Mouse (Mus musculus): ENCODE data around the gene Gm20388. TPM values are rescaled to one million over a fixed set of nuclear protein-coding genes. Genes with fewer than 3 reads are reported as not detected.
A peak's percentile ranks its signal among the peaks of the same experiment; 100 is the strongest.

Gm20388 gene
- polyA plus RNA-seq, 1 experiment from 2014 or later = not detected

GRCm38 (mm10) chr8:120544155-120544554 is 633.5 kb downstream of the Gm20388 start:
- H3K4me3 ChIP-seq (replicated peaks; ENCODE audit: low read length) = no peak overlapping the region
- H3K9ac ChIP-seq = no peak overlapping the region
- no peak overlapping the region for H3K4me2 ChIP-seq (replicated peaks)
- H3K27me3 ChIP-seq (ENCODE audit: control insufficient read depth, insufficient read depth, low read length) = no peaks in the 10 kb centered on the region
- no peak overlapping the region for H3K27ac ChIP-seq
- DNase-seq (ENCODE audit: low spot score) = no peak
- no peaks in the 10 kb centered on the region for H3K36me3 ChIP-seq (replicated peaks; ENCODE audit: control insufficient read depth, insufficient read depth)
- ATAC-seq (ENCODE audit: low FRiP score) = no peak
- H3K9me3 ChIP-seq (ENCODE audit: control insufficient read depth, low read length) = no peaks in the 10 kb centered on the region
- WGBS = 89% methylated on average over 5 of the region's 5 CpGs
- peaks cover 69% of the 10 kb centered on the region for H3K4me1 ChIP-seq (replicated peaks; ENCODE audit: control insufficient read depth, insufficient read depth, low read length)

- Histone ChIP-seq H3K36me3 (replicated peaks; ENCODE audit: control insufficient read depth, insufficient read depth) (no peaks in the 10 kb centered on the region), H3K27me3 (ENCODE audit: control insufficient read depth, insufficient read depth, low read length) (no peaks in the 10 kb centered on the region), H3K27ac (peak overlapping the region; percentile 89; the same call in 1 of the 2 replicates), H3K4me2 (replicated peaks) (peak overlapping the region; percentile 19; the same call in 1 of the 2 replicates), H3K4me3 (replicated peaks; ENCODE audit: low read length) (no peak overlapping the region), H3K9ac (peak overlapping the region; percentile 46; the same call in 1 of the 2 replicates), H3K9me3 (ENCODE audit: control insufficient read depth, low read length) (no peaks in the 10 kb centered on the region), H3K4me1 (replicated peaks; ENCODE audit: control insufficient read depth, insufficient read depth, low read length) (peaks cover 81% of the 10 kb centered on the region)
- DNase-seq (ENCODE audit: low spot score) = no peak
- no peak for ATAC-seq (ENCODE audit: low FRiP score)
- WGBS = 69% methylated on average over 9 of the region's 9 CpGs
Observed at GRCm38 (mm10) chr8:120547562-120547961, 636.9 kb downstream of the Gm20388 start.

GRCm38 (mm10) chr8:120548313-120548761 is 637.7 kb downstream of the Gm20388 start:
- H3K27ac ChIP-seq = peak overlapping the region; percentile 89
- WGBS = 26% methylated on average over 16 of the region's 16 CpGs
- peak overlapping the region; percentile 46 for H3K9ac ChIP-seq
- no peaks in the 10 kb centered on the region for H3K36me3 ChIP-seq (replicated peaks; ENCODE audit: control insufficient read depth, insufficient read depth)
- DNase-seq (ENCODE audit: low spot score) = no peak
- peaks cover 75% of the 10 kb centered on the region for H3K4me1 ChIP-seq (replicated peaks; ENCODE audit: control insufficient read depth, insufficient read depth, low read length)
- no peak for ATAC-seq (ENCODE audit: low FRiP score)
- no peak overlapping the region for H3K4me3 ChIP-seq (replicated peaks; ENCODE audit: low read length)
- no peaks in the 10 kb centered on the region for H3K27me3 ChIP-seq (ENCODE audit: control insufficient read depth, insufficient read depth, low read length)
- H3K9me3 ChIP-seq (ENCODE audit: control insufficient read depth, low read length) = no peaks in the 10 kb centered on the region
- peak overlapping the region; percentile 19; the same call in 1 of the 2 replicates for H3K4me2 ChIP-seq (replicated peaks)

GRCm38 (mm10) chr8:120549321-120549921 is 638.8 kb downstream of the Gm20388 start:
- Histone ChIP-seq H3K9me3 (ENCODE audit: control insufficient read depth, low read length) (no peaks in the 10 kb centered on the region), H3K27me3 (ENCODE audit: control insufficient read depth, insufficient read depth, low read length) (no peaks in the 10 kb centered on the region), H3K36me3 (replicated peaks; ENCODE audit: control insufficient read depth, insufficient read depth) (no peaks in the 10 kb centered on the region; the same call in 1 of the 2 replicates), H3K27ac (peak overlapping the region; percentile 89), H3K4me2 (replicated peaks) (peak overlapping the region; percentile 46), H3K4me3 (replicated peaks; ENCODE audit: low read length) (peak overlapping the region; percentile 7; the same call in 1 of the 2 replicates), H3K4me1 (replicated peaks; ENCODE audit: control insufficient read depth, insufficient read depth, low read length) (peaks cover 69% of the 10 kb centered on the region), H3K9ac (peak overlapping the region; percentile 59)
- ATAC-seq (ENCODE audit: low FRiP score) (peak; percentile 12), DNase-seq (ENCODE audit: low spot score) (no peak)
- 6% methylated on average over 25 of the region's 25 CpGs for WGBS

GRCm38 (mm10) chr8:120549922-120550321 is 639.3 kb downstream of the Gm20388 start:
- WGBS = 10% methylated on average over 11 of the region's 11 CpGs
- no peak for DNase-seq (ENCODE audit: low spot score)
- Histone ChIP-seq H3K4me3 (replicated peaks; ENCODE audit: low read length) (peak overlapping the region; percentile 7; the same call in 1 of the 2 replicates), H3K36me3 (replicated peaks; ENCODE audit: control insufficient read depth, insufficient read depth) (no peaks in the 10 kb centered on the region; the same call in 1 of the 2 replicates), H3K9ac (peak overlapping the region; percentile 59), H3K4me2 (replicated peaks) (peak overlapping the region; percentile 46), H3K4me1 (replicated peaks; ENCODE audit: control insufficient read depth, insufficient read depth, low read length) (peaks cover 74% of the 10 kb centered on the region), H3K27me3 (ENCODE audit: control insufficient read depth, insufficient read depth, low read length) (no peaks in the 10 kb centered on the region), H3K27ac (peak overlapping the region; percentile 89), H3K9me3 (ENCODE audit: control insufficient read depth, low read length) (no peaks in the 10 kb centered on the region)
- peak; percentile 41 for ATAC-seq (ENCODE audit: low FRiP score)

- Histone ChIP-seq H3K9ac (peak overlapping the region; percentile 59), H3K9me3 (ENCODE audit: control insufficient read depth, low read length) (no peaks in the 10 kb centered on the region), H3K4me1 (replicated peaks; ENCODE audit: control insufficient read depth, insufficient read depth, low read length) (peaks cover 73% of the 10 kb centered on the region), H3K27ac (peak overlapping the region; percentile 89), H3K27me3 (ENCODE audit: control insufficient read depth, insufficient read depth, low read length) (no peaks in the 10 kb centered on the region), H3K36me3 (replicated peaks; ENCODE audit: control insufficient read depth, insufficient read depth) (no peaks in the 10 kb centered on the region; the same call in 1 of the 2 replicates), H3K4me3 (replicated peaks; ENCODE audit: low read length) (no peak overlapping the region), H3K4me2 (replicated peaks) (peak overlapping the region; percentile 46)
- 13% methylated on average over 12 of the region's 12 CpGs for WGBS
- DNase-seq (ENCODE audit: low spot score) = no peak
- ATAC-seq (ENCODE audit: low FRiP score) = no peak
Observed at GRCm38 (mm10) chr8:120550430-120550829, 639.8 kb downstream of the Gm20388 start.

- 0 out of 2 replicates have a peak overlapping the region, but pooled peaks have one; percentile 20 for H3K9ac ChIP-seq
- 51% methylated on average over 11 of the region's 11 CpGs for WGBS
- DNase-seq (ENCODE audit: low spot score) = no peak
Observed at GRCm38 (mm10) chr8:120550937-120551676, 640.5 kb downstream of the Gm20388 start.

GRCm38 (mm10) chr8:120551677-120551980 is 641.0 kb downstream of the Gm20388 start:
- Histone ChIP-seq H3K27me3 (ENCODE audit: control insufficient read depth, insufficient read depth, low read length) (no peaks in the 10 kb centered on the region), H3K4me2 (replicated peaks) (no peak overlapping the region), H3K27ac (peak overlapping the region; percentile 89), H3K9ac (no peak overlapping the region), H3K36me3 (replicated peaks; ENCODE audit: control insufficient read depth, insufficient read depth) (no peaks in the 10 kb centered on the region; the same call in 1 of the 2 replicates), H3K9me3 (ENCODE audit: control insufficient read depth, low read length) (no peaks in the 10 kb centered on the region), H3K4me3 (replicated peaks; ENCODE audit: low read length) (no peak overlapping the region), H3K4me1 (replicated peaks; ENCODE audit: control insufficient read depth, insufficient read depth, low read length) (peaks cover 80% of the 10 kb centered on the region)
- WGBS = 86% methylated on average over 3 of the region's 3 CpGs
- DNase-seq (ENCODE audit: low spot score) (no peak), ATAC-seq (ENCODE audit: low FRiP score) (no peak)

More at GRCm38 (mm10) chr8:120550937-120551676, 640.5 kb downstream of the Gm20388 start:
- Histone ChIP-seq H3K4me2 (replicated peaks) (peak overlapping the region; percentile 46; the same call in 1 of the 2 replicates), H3K9me3 (ENCODE audit: control insufficient read depth, low read length) (no peaks in the 10 kb centered on the region), H3K27me3 (ENCODE audit: control insufficient read depth, insufficient read depth, low read length) (no peaks in the 10 kb centered on the region), H3K27ac (peak overlapping the region; percentile 89), H3K4me1 (replicated peaks; ENCODE audit: control insufficient read depth, insufficient read depth, low read length) (peaks cover 76% of the 10 kb centered on the region), H3K4me3 (replicated peaks; ENCODE audit: low read length) (no peak overlapping the region), H3K36me3 (replicated peaks; ENCODE audit: control insufficient read depth, insufficient read depth) (no peaks in the 10 kb centered on the region; the same call in 1 of the 2 replicates)
- ATAC-seq (ENCODE audit: low FRiP score) = 0 out of 2 replicates have a peak, but pooled peaks have one; percentile 15

- ATAC-seq (ENCODE audit: low FRiP score) (no peak), DNase-seq (ENCODE audit: low spot score) (no peak)
- Histone ChIP-seq H3K4me3 (replicated peaks; ENCODE audit: low read length) (no peak overlapping the region), H3K4me2 (replicated peaks) (no peak overlapping the region), H3K9me3 (ENCODE audit: control insufficient read depth, low read length) (no peaks in the 10 kb centered on the region), H3K4me1 (replicated peaks; ENCODE audit: control insufficient read depth, insufficient read depth, low read length) (peaks cover 80% of the 10 kb centered on the region), H3K27me3 (ENCODE audit: control insufficient read depth, insufficient read depth, low read length) (no peaks in the 10 kb centered on the region), H3K9ac (no peak overlapping the region), H3K27ac (no peak overlapping the region), H3K36me3 (replicated peaks; ENCODE audit: control insufficient read depth, insufficient read depth) (no peaks in the 10 kb centered on the region; the same call in 1 of the 2 replicates)
- WGBS = 86% methylated on average over 11 of the region's 11 CpGs
Observed at GRCm38 (mm10) chr8:120552509-120552908, 641.9 kb downstream of the Gm20388 start.
